Mouse (Mus musculus) ES-Bruce4 (cell line): ENCODE measurements around the gene Capn2. TPM values are rescaled to one million over a fixed set of nuclear protein-coding genes. Genes with fewer than 3 reads are reported as not detected.

Experiments used
- H3K27ac ChIP-seq: 2 replicates; pipeline ENCODE4 v1.5.1; 2012; ENCODE audit warnings: low read length, inconsistent platforms; ENCODE audit not compliant: insufficient read depth
- H3K27me3 ChIP-seq: 2 replicates; pipeline ENCODE4 v1.6.1; 2012; ENCODE audit warnings: mild to moderate bottlenecking, low read length, inconsistent platforms; ENCODE audit not compliant: control insufficient read depth, poor library complexity, insufficient read depth, severe bottlenecking
- H3K36me3 ChIP-seq: 2 replicates; pipeline ENCODE4 v1.6.1; 2012; ENCODE audit warnings: inconsistent platforms, mild to moderate bottlenecking, low read length, moderate library complexity; ENCODE audit not compliant: control insufficient read depth, poor library complexity, insufficient read depth, severe bottlenecking
- H3K4me1 ChIP-seq: one replicate; pipeline ENCODE4 v1.8.1; 2011; ENCODE audit warnings: low read length; ENCODE audit not compliant: control insufficient read depth, insufficient read depth
- H3K4me3 ChIP-seq: 2 replicates; pipeline ENCODE4 v1.5.1; 2011; ENCODE audit warnings: low read depth, mild to moderate bottlenecking, low read length
- H3K9ac ChIP-seq: 2 replicates; pipeline ENCODE4 v1.6.1; 2012; ENCODE audit warnings: low read depth, mild to moderate bottlenecking, inconsistent platforms; ENCODE audit not compliant: poor library complexity, severe bottlenecking
- H3K9me3 ChIP-seq: replicated peaks from 2 replicates; pipeline ENCODE4 v1.6.1; 2012; ENCODE audit warnings: mild to moderate bottlenecking, low read length, inconsistent platforms; ENCODE audit not compliant: control insufficient read depth, poor library complexity, insufficient read depth, severe bottlenecking
- CTCF ChIP-seq: IDR thresholded peaks from one replicate; pipeline ENCODE4 v1.8.1; 2011; ENCODE audit warnings: low read depth, low read length
- EP300 ChIP-seq: IDR thresholded peaks from 2 replicates; pipeline ENCODE4 v1.6.1; 2011; ENCODE audit warnings: low read depth, low read length; ENCODE audit not compliant: insufficient read depth
- POLR2A ChIP-seq: IDR thresholded peaks from one replicate; pipeline ENCODE4 v1.8.1; 2011; ENCODE audit warnings: low read length; ENCODE audit not compliant: insufficient read depth
- polyA plus RNA-seq: library from polyadenylated mRNA; stranded (reverse); fragments of >200 nt; gene quantifications from 2 replicates; pipeline ENCODE4 v1.2.4, GENCODE M21; 2011; ENCODE audit warnings: low read depth; ENCODE audit not compliant: missing spikeins, insufficient read depth, insufficient read length

Gene Capn2
- polyA plus RNA-seq, 1 experiment = 60.5 TPM

DNA sequence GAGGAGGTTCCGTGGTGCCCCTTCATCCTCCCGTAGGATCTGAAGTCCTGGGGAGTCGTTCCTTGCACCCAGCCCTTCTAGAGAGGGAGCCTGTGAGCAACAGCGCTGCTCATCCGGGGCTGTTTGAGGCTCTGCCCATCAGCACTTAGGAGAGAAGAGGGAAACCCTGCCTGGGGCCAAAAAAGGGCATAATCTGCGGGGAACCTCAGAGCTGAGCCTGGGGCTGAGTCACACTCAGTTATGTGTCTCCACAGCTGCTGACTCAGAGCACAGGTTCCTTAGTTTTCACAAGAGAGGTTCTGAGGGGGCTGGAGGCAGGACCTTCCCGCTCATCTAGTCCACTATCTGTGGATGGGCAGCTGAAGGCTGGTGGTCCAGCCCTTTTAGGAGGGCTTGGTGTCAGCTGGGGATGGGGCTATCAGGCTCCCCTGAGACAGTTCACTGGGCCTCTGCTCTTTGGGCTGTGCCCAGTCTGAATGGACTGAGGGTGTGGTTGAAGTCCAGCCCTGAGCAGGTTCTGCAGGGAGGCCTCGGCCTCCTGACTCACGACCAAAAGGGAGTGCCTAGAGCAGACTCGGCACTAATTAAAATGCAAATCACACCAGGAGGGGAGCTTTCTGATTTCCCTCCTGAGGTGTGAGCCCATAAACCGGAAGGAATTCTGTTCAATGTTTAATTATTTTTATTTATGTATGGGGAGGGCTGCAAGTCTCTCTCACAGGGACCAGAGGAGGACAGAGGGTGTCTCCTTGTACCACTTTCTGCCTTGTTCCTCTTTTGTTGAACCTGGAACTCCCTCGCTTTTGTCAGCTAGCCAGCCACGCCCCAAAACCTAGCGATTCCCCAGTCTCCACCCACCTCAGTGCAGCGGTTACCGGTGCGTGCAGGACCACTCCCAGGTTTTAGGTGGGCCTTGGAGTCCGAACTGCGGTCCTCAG, 10.8 kb upstream of the Capn2 start:
- H3K36me3 ChIP-seq = no peaks in the 10 kb centered on the region
- no peaks in the 10 kb centered on the region for H3K27me3 ChIP-seq
- TF ChIP-seq CTCF (no peak), POLR2A (no peak), EP300 (peak; percentile 54; the same call in 1 of the 2 replicates)
- H3K27ac ChIP-seq = peak overlapping the region; percentile 13; the same call in 1 of the 2 replicates
- peaks cover 8% of the 10 kb centered on the region for H3K4me1 ChIP-seq
- H3K4me3 ChIP-seq = no peak overlapping the region
- H3K9me3 ChIP-seq = 0 out of 2 replicates have a peak, but pooled peaks cover 3% of the 10 kb centered on the region
- H3K9ac ChIP-seq = no peak overlapping the region

GRCm38 (mm10) chr1:182527261-182527766, 9.9 kb upstream of the Capn2 start:
- TF ChIP-seq CTCF = no peak
- no peak for TF ChIP-seq EP300
- no peak for TF ChIP-seq POLR2A

GRCm38 (mm10) chr1:182525601-182526000, 8.2 kb upstream of the Capn2 start:
- H3K27me3 ChIP-seq = no peaks in the 10 kb centered on the region
- no peak overlapping the region for H3K27ac ChIP-seq
- no peak overlapping the region for H3K4me3 ChIP-seq
- peaks cover 8% of the 10 kb centered on the region for H3K4me1 ChIP-seq
- no peak overlapping the region for H3K9ac ChIP-seq
- no peaks in the 10 kb centered on the region for H3K9me3 ChIP-seq
- no peaks in the 10 kb centered on the region for H3K36me3 ChIP-seq
- no peak for TF ChIP-seq CTCF
- no peak for TF ChIP-seq POLR2A
- no peak for TF ChIP-seq EP300

More at GRCm38 (mm10) chr1:182527261-182527766, 9.9 kb upstream of the Capn2 start:
- no peak overlapping the region for H3K27ac ChIP-seq
- H3K9ac ChIP-seq = no peak overlapping the region
- H3K9me3 ChIP-seq = no peaks in the 10 kb centered on the region
- no peaks in the 10 kb centered on the region for H3K27me3 ChIP-seq
- no peaks in the 10 kb centered on the region for H3K36me3 ChIP-seq
- H3K4me3 ChIP-seq = no peak overlapping the region
- peaks cover 8% of the 10 kb centered on the region for H3K4me1 ChIP-seq

DNA sequence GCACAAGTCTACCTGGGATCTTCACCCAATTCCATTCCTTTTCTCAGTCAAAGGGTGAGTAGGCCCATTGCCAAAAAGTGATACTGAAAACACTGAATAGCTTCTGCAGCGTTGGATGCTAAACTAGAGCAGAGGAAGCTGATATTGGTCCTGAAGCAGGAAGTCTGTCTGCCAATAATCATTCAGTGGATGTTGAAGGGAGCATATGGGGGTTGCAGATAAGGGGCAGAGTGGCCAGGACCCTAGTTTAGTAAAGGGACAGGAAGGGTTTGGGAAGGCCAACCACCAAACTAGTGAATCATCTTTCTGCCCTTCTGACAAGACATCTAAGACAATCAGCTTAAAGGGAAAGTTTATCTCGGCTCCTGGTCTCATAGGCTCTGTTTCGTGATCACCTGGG, 6.3 kb upstream of the Capn2 start:
- Histone ChIP-seq H3K9ac (no peak overlapping the region), H3K27me3 (no peaks in the 10 kb centered on the region), H3K4me3 (no peak overlapping the region), H3K9me3 (no peaks in the 10 kb centered on the region), H3K4me1 (peaks cover 8% of the 10 kb centered on the region), H3K27ac (no peak overlapping the region), H3K36me3 (no peaks in the 10 kb centered on the region)
- TF ChIP-seq CTCF = no peak
- TF ChIP-seq POLR2A = no peak
- TF ChIP-seq EP300 = no peak

DNA sequence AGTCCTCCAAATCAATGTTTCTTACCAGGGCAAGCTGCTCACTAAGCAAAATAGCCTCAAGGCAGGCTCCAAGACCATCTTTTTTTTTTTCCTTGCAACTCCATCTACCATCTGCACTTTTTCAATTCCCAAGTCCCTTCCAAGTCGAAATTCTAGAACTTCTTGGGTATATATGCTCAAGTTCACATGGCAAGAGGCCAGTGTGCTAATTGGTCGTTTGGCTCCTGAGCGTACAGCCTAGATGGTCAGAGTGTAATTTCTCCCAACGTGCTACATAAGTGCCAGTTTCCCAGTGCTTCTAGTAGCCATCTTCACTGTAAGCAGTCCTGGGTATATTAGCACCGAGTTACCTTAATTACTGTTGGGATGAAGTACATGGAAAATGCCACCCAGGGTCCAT, 5.6 kb upstream of the Capn2 start:
- H3K4me1 ChIP-seq = peaks cover 9% of the 10 kb centered on the region
- H3K27ac ChIP-seq = no peak overlapping the region
- no peaks in the 10 kb centered on the region for H3K36me3 ChIP-seq
- no peak overlapping the region for H3K9ac ChIP-seq
- H3K9me3 ChIP-seq = no peaks in the 10 kb centered on the region
- H3K4me3 ChIP-seq = no peak overlapping the region
- H3K27me3 ChIP-seq = no peaks in the 10 kb centered on the region
- TF ChIP-seq CTCF (no peak), EP300 (no peak), POLR2A (no peak)

GRCm38 (mm10) chr1:182520938-182521500, 3.6 kb upstream of the Capn2 start:
- Histone ChIP-seq H3K4me1 (peaks cover 2% of the 10 kb centered on the region), H3K9me3 (no peaks in the 10 kb centered on the region), H3K27ac (no peak overlapping the region), H3K4me3 (no peak overlapping the region), H3K36me3 (no peaks in the 10 kb centered on the region), H3K27me3 (no peaks in the 10 kb centered on the region), H3K9ac (no peak overlapping the region)
- TF ChIP-seq POLR2A (no peak), EP300 (no peak), CTCF (no peak)
